In the genomic region with DNA sequence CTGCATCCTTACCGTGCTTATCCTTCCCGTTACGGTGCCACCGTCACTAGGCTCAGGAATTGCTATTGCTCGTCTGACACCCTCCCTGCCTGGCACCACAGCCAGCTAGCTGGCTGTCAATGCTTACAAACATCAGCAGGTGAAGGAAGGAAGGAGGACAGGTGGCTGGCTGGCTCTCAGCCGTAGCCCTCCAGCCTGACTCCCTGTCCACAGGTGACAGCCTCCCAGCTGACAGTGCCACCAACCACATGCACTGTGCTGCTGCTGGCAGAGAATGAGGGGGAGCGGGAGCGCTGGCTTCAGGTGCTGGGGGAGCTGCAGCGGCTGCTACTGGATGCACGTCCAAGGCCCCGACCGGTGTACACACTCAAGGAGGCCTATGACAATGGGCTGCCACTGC, we compare ENCODE assay signal across 25 mouse cellular contexts.
"Had no signal": no experiment of that assay in that cellular context is flagged by ENCODE, and none has a peak within 500 bp of the region (broad histone marks: within the 10 kb centered on the region; RNA-seq: fewer than 3 reads in every experiment).

No protein-coding gene starts in this region.

- H3K36me3 ChIP-seq: hindbrain, embryonic 15.5 days had no signal

- H3K4me3 ChIP-seq: gastrocnemius, adult 2 months; heart, embryonic 10.5 days; heart, embryonic 12.5 days; hindbrain, embryonic 10.5 days; hindbrain, embryonic 12.5 days; hindbrain, embryonic 15.5 days; intestine, embryonic 15.5 days; layer of hippocampus, adult 2 months; left cerebral cortex, adult 2 months; limb, embryonic 10.5 days; limb, embryonic 12.5 days had no signal

- H3K9me3 ChIP-seq: heart, embryonic 10.5 days; heart, embryonic 12.5 days; hindbrain, embryonic 10.5 days; hindbrain, embryonic 12.5 days; hindbrain, embryonic 15.5 days; intestine, embryonic 15.5 days; limb, embryonic 10.5 days; limb, embryonic 12.5 days had no signal

- H3K27ac ChIP-seq: gastrocnemius, adult 2 months; heart, embryonic 10.5 days; hindbrain, embryonic 10.5 days; hindbrain, embryonic 12.5 days; hindbrain, embryonic 15.5 days; intestine, embryonic 15.5 days; layer of hippocampus, adult 2 months; left cerebral cortex, adult 2 months; limb, embryonic 10.5 days; limb, embryonic 12.5 days had no signal

- ATAC-seq: inflammation-experienced regulatory T-cells, adult 6 months; intestine, embryonic 15.5 days; intestine, postnatal 0 days had no signal

- H3K4me1 ChIP-seq: hindbrain, embryonic 12.5 days; hindbrain, embryonic 15.5 days; limb, embryonic 10.5 days; limb, embryonic 12.5 days had no signal

- DNase-seq: gastrocnemius, postnatal 10 days; gastrocnemius, postnatal 25 days; heart, adult 18-20 months; heart, postnatal 10 days; heart, postnatal 4 days; kidney, adult 18-20 months; kidney, adult 8-10 months; kidney, postnatal 10 days; kidney, postnatal 25 days; kidney, postnatal 4 days; liver had no signal

- H3K9ac ChIP-seq: heart, embryonic 12.5 days; hindbrain, embryonic 15.5 days; intestine, embryonic 15.5 days; limb, embryonic 12.5 days had no signal

- H3K4me2 ChIP-seq: heart, embryonic 12.5 days; hindbrain, embryonic 12.5 days; hindbrain, embryonic 15.5 days; intestine, embryonic 15.5 days; limb, embryonic 12.5 days; liver, embryonic 11.5 days had no signal

- H3K27me3 ChIP-seq: heart, embryonic 12.5 days; hindbrain, embryonic 12.5 days; hindbrain, embryonic 15.5 days; intestine, embryonic 15.5 days; limb, embryonic 12.5 days had no signal
